Mouse (Mus musculus) heart, embryonic 12.5 days (tissue): ENCODE results near the gene Chil1. TPM values are rescaled to one million over a fixed set of nuclear protein-coding genes. Genes with fewer than 3 reads are reported as not detected.
A peak's percentile ranks its signal among the peaks of the same experiment; 100 is the strongest.

Experiments
- ATAC-seq: fragments of 200-750 bp; cut with Nextera tagmentation; 2 replicates; pipeline ENCODE4 v1.8.0; 2017; ENCODE audit warnings: moderate TSS enrichment, moderate library complexity; ENCODE audit not compliant: insufficient number of reproducible peaks, low FRiP score
- H3K27ac ChIP-seq: fragments of 300-500 bp; sonication (generic); 2 replicates; pipeline ENCODE4 v1.5.1; 2016; ENCODE audit warnings: mild to moderate bottlenecking, moderate library complexity; ENCODE audit not compliant: poor library complexity, severe bottlenecking
- H3K27me3 ChIP-seq: fragments of 300-500 bp; sonication (generic); replicated peaks from 2 replicates; pipeline ENCODE4 v1.6.1; 2016; ENCODE audit warnings: mild to moderate bottlenecking, moderate library complexity
- H3K36me3 ChIP-seq: fragments of 300-500 bp; sonication (generic); 2 replicates; pipeline ENCODE4 v1.6.1; 2016; ENCODE audit warnings: mild to moderate bottlenecking, moderate library complexity
- H3K4me1 ChIP-seq: fragments of 300-500 bp; sonication (generic); replicated peaks from 2 replicates; pipeline ENCODE4 v1.6.1; 2016; ENCODE audit warnings: mild to moderate bottlenecking
- H3K4me2 ChIP-seq: fragments of 300-500 bp; sonication (generic); 2 replicates; pipeline ENCODE4 v1.6.1; 2016; ENCODE audit warnings: mild to moderate bottlenecking, moderate library complexity
- H3K4me3 ChIP-seq: fragments of 300-500 bp; sonication (generic); 2 replicates; pipeline ENCODE4 v1.5.1; 2016; ENCODE audit warnings: mild to moderate bottlenecking
- H3K9ac ChIP-seq: fragments of 300-500 bp; sonication (generic); 2 replicates; pipeline ENCODE4 v1.6.1; 2016; ENCODE audit warnings: mild to moderate bottlenecking, moderate library complexity
- H3K9me3 ChIP-seq: fragments of 300-500 bp; sonication (generic); replicated peaks from 2 replicates; pipeline ENCODE4 v1.6.1; 2016; ENCODE audit warnings: mild to moderate bottlenecking, moderate library complexity
- WGBS: fragments of 180-500 bp; shearing (Covaris S2); methylation state at CpG from one replicate; pipeline ENCODE4 v1.1.7; 2016; 5-methylcytosine and 5-hydroxymethylcytosine counted together
- polyA plus RNA-seq: library from polyadenylated mRNA; unstranded; fragments of >200 nt; fragmentation: Nextera tagmentation; extraction: Ambion mirVana; gene quantifications from 2 replicates; pipeline ENCODE4 v1.2.1, GENCODE M21; 2016

Gene Chil1
- 1.2 and 1.3 TPM in 2 replicates for polyA plus RNA-seq

DNA sequence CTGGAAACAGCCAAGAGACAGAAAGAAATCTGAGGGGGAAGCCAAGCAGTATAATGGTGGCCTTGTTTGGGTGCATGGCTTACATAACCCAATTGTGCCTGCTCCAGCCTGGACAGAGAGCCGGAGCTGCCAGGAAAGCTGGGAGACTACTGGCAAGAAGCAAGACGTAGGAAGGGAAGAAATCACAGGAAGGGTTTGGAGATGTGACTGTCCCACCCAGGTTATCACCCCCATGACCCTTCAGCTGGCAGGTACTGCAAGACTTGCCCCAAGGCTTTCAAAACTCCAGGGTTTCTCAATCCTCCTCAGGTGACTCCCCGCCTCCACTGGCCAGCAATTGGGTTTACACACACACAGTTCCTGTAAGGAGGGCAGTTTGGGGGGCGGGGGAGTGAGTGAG, at the start of gene Chil1:
Gene Chil1, plus strand, starts transcription at position 152 of the 400 bp plus-strand sequence.
- Histone ChIP-seq H3K27me3 (peaks cover 8% of the 10 kb centered on the region; the same call in 1 of the 2 replicates), H3K27ac (no peak within 1 kb of the TSS), H3K4me1 (peaks cover 11% of the 10 kb centered on the region), H3K9ac (no peak within 1 kb of the TSS), H3K4me2 (no peak within 1 kb of the TSS), H3K36me3 (no peaks in the 10 kb centered on the region), H3K9me3 (no peaks in the 10 kb centered on the region), H3K4me3 (no peak within 1 kb of the TSS)
- no peak for ATAC-seq
- WGBS, result 65% methylated on average over 4 of the region's 4 CpGs

GRCm38 (mm10) chr1:134133316-134133715, 48.7 kb upstream of the Chil1 start:
- Histone ChIP-seq H3K9ac (no peak overlapping the region), H3K4me1 (no peaks in the 10 kb centered on the region), H3K4me3 (no peak overlapping the region), H3K9me3 (no peaks in the 10 kb centered on the region; the same call in 1 of the 2 replicates), H3K4me2 (no peak overlapping the region), H3K27ac (no peak overlapping the region), H3K27me3 (no peaks in the 10 kb centered on the region), H3K36me3 (no peaks in the 10 kb centered on the region)
- ATAC-seq, result no peak
- 55% methylated on average over 11 of the region's 11 CpGs for WGBS

GRCm38 (mm10) chr1:134136351-134136750, 45.6 kb upstream of the Chil1 start:
- no peak overlapping the region for H3K4me2 ChIP-seq
- 36% methylated on average over 3 of the region's 3 CpGs for WGBS
- 0 out of 2 replicates have a peak, but pooled peaks cover 1% of the 10 kb centered on the region for H3K27me3 ChIP-seq
- H3K4me3 ChIP-seq, result no peak overlapping the region
- ATAC-seq, result no peak
- H3K9ac ChIP-seq, result no peak overlapping the region
- H3K9me3 ChIP-seq, result no peaks in the 10 kb centered on the region
- H3K27ac ChIP-seq, result no peak overlapping the region
- no peaks in the 10 kb centered on the region for H3K4me1 ChIP-seq
- H3K36me3 ChIP-seq, result no peaks in the 10 kb centered on the region

DNA sequence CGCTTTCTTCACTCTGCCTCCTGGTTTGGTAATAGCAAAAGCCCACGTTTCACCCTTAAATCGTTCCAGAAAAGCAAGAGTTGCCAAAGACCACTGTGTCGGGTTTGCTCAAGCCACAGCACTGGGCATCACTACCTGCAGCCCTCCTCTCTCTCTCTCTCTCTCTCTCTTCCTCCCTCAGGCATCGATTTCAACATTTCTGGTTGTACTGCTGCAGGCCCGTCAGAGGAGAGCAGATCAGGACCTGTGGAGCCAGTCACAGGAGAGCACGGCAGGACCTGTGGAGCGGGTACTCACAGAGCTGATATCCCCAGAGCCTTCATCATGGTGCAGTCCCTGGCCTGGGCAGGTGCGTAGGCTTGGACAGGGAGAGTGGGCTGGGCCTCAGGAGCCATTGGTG, 43.6 kb upstream of the Chil1 start:
- H3K9me3 ChIP-seq, result no peaks in the 10 kb centered on the region
- 90% methylated on average over 9 of the region's 9 CpGs for WGBS
- no peaks in the 10 kb centered on the region for H3K36me3 ChIP-seq
- no peak for ATAC-seq
- H3K4me3 ChIP-seq, result no peak overlapping the region
- H3K4me2 ChIP-seq, result no peak overlapping the region
- no peak overlapping the region for H3K9ac ChIP-seq
- H3K4me1 ChIP-seq, result no peaks in the 10 kb centered on the region
- H3K27me3 ChIP-seq, result peaks cover 2% of the 10 kb centered on the region; the same call in 1 of the 2 replicates
- no peak overlapping the region for H3K27ac ChIP-seq

- no peaks in the 10 kb centered on the region for H3K9me3 ChIP-seq
- peaks cover 2% of the 10 kb centered on the region; the same call in 1 of the 2 replicates for H3K27me3 ChIP-seq
- no peak overlapping the region for H3K4me2 ChIP-seq
- 74% methylated on average over 4 of the region's 4 CpGs for WGBS
- no peak overlapping the region for H3K4me3 ChIP-seq
- no peak for ATAC-seq
- no peak overlapping the region for H3K9ac ChIP-seq
- no peaks in the 10 kb centered on the region for H3K36me3 ChIP-seq
- no peaks in the 10 kb centered on the region for H3K4me1 ChIP-seq
- H3K27ac ChIP-seq, result no peak overlapping the region
Observed at GRCm38 (mm10) chr1:134142363-134142794, 39.6 kb upstream of the Chil1 start.

GRCm38 (mm10) chr1:134146066-134146465, 35.9 kb upstream of the Chil1 start:
- 72% methylated on average over 8 of the region's 8 CpGs for WGBS
- no peak overlapping the region for H3K9ac ChIP-seq
- peaks cover 5% of the 10 kb centered on the region; the same call in 1 of the 2 replicates for H3K4me1 ChIP-seq
- no peaks in the 10 kb centered on the region for H3K36me3 ChIP-seq
- no peak for ATAC-seq
- H3K27me3 ChIP-seq, result peaks cover 7% of the 10 kb centered on the region; the same call in 1 of the 2 replicates
- H3K27ac ChIP-seq, result no peak overlapping the region
- H3K4me3 ChIP-seq, result no peak overlapping the region
- no peaks in the 10 kb centered on the region for H3K9me3 ChIP-seq
- H3K4me2 ChIP-seq, result no peak overlapping the region

- Histone ChIP-seq H3K27ac (no peak overlapping the region), H3K36me3 (no peaks in the 10 kb centered on the region), H3K4me1 (peaks cover 17% of the 10 kb centered on the region), H3K9ac (no peak overlapping the region), H3K4me2 (no peak overlapping the region), H3K9me3 (peaks cover 3% of the 10 kb centered on the region; the same call in 1 of the 2 replicates), H3K27me3 (peaks cover 8% of the 10 kb centered on the region), H3K4me3 (no peak overlapping the region)
- 38% methylated on average over 8 of the region's 8 CpGs for WGBS
- ATAC-seq, result no peak
Observed at GRCm38 (mm10) chr1:134150076-134150475, 31.9 kb upstream of the Chil1 start.

GRCm38 (mm10) chr1:134150745-134151144, 31.2 kb upstream of the Chil1 start:
- H3K27ac ChIP-seq, result no peak overlapping the region
- H3K9ac ChIP-seq, result no peak overlapping the region
- H3K27me3 ChIP-seq, result peaks cover 8% of the 10 kb centered on the region
- WGBS, result 87% methylated on average over 9 of the region's 9 CpGs
- peaks cover 17% of the 10 kb centered on the region for H3K4me1 ChIP-seq
- no peak overlapping the region for H3K4me3 ChIP-seq
- H3K36me3 ChIP-seq, result no peaks in the 10 kb centered on the region
- no peak for ATAC-seq
- H3K9me3 ChIP-seq, result peaks cover 5% of the 10 kb centered on the region; the same call in 1 of the 2 replicates
- H3K4me2 ChIP-seq, result no peak overlapping the region

- H3K4me1 ChIP-seq, result peaks cover 17% of the 10 kb centered on the region
- H3K4me3 ChIP-seq, result no peak overlapping the region
- H3K27me3 ChIP-seq, result peaks cover 8% of the 10 kb centered on the region; the same call in 1 of the 2 replicates
- H3K9ac ChIP-seq, result no peak overlapping the region
- peaks cover 5% of the 10 kb centered on the region; the same call in 1 of the 2 replicates for H3K9me3 ChIP-seq
- H3K27ac ChIP-seq, result no peak overlapping the region
- H3K36me3 ChIP-seq, result no peaks in the 10 kb centered on the region
- WGBS, result 29% methylated on average over 13 of the region's 13 CpGs
- H3K4me2 ChIP-seq, result no peak overlapping the region
- peak; percentile 74 for ATAC-seq
Observed at GRCm38 (mm10) chr1:134151655-134152412, 30.1 kb upstream of the Chil1 start.

DNA sequence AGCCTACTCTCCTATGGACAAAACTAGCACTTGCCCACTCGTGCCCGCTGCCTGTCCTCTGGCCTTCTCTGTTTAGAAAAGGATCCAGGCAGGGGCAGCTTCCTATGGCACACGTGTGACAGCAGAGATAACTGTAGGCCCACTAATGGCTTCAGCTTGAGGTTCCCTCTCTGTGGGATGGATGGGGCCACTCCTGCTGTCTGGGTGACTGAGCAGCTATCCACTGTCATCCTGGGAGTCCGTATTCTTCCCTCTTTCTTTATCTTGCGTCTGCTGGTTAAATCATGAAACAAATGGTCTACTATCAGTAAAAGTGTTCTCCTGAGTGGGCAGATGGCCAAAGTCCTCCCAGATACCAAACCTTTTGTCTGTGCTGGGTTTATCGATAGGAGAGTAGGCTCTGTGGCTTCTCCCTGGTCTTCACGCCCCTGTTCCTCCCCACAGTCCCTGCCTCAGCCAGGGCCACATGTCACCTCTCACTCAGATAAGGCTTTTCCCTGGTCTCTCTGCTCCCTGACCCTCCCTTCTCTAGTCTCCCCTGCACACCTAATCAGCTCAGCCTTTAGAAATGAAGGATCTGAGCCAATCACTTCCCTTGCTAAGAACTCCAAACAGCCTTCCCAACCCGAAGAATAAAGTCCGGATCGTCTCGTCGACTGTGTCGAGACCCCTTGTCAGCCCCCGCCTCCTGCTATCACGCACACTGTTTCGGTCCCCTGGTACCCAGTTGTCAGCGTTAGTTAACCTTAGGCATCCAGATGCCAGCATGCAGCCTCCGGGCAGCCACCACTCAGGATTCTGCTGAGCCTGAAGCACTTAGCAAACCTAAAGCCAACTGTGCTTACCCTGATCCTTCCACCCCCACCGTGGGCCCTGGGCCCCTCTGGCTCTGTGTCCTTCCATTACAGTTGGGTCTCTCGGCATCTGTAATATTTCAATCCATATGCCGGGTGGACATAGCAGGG, 29.1 kb upstream of the Chil1 start:
- WGBS, result 38% methylated on average over 21 of the region's 21 CpGs
- no peak overlapping the region for H3K27ac ChIP-seq
- no peaks in the 10 kb centered on the region for H3K36me3 ChIP-seq
- peaks cover 17% of the 10 kb centered on the region for H3K4me1 ChIP-seq
- H3K4me2 ChIP-seq, result no peak overlapping the region
- no peak overlapping the region for H3K4me3 ChIP-seq
- no peak for ATAC-seq
- H3K9me3 ChIP-seq, result peaks cover 5% of the 10 kb centered on the region; the same call in 1 of the 2 replicates
- peak overlapping the region; percentile 29; the same call in 1 of the 2 replicates for H3K9ac ChIP-seq
- peaks cover 8% of the 10 kb centered on the region; the same call in 1 of the 2 replicates for H3K27me3 ChIP-seq

- Histone ChIP-seq H3K27me3 (peaks cover 8% of the 10 kb centered on the region; the same call in 1 of the 2 replicates), H3K4me1 (peaks cover 17% of the 10 kb centered on the region)
- WGBS, result 86% methylated on average over 3 of the region's 3 CpGs
Observed at GRCm38 (mm10) chr1:134154121-134154520, 27.9 kb upstream of the Chil1 start.

More at GRCm38 (mm10) chr1:134154121-134154520, 27.9 kb upstream of the Chil1 start:
- peaks cover 5% of the 10 kb centered on the region; the same call in 1 of the 2 replicates for H3K9me3 ChIP-seq
- no peak overlapping the region for H3K9ac ChIP-seq
- no peak overlapping the region for H3K4me2 ChIP-seq
- no peak overlapping the region for H3K27ac ChIP-seq
- H3K4me3 ChIP-seq, result no peak overlapping the region
- ATAC-seq, result no peak
- H3K36me3 ChIP-seq, result no peaks in the 10 kb centered on the region
